Mouse (Mus musculus) embryonic fibroblast, embryonic 13.5 days (primary cell): ENCODE measurements around the gene B3gat1.

Source experiments
- CTCF ChIP-seq: IDR thresholded peaks from 2 replicates; pipeline ENCODE4 v1.5.1; 2011; ENCODE audit warnings: mild to moderate bottlenecking, control low read depth, low read length, moderate library complexity, borderline replicate concordance; ENCODE audit not compliant: insufficient read depth
- POLR2A ChIP-seq: IDR thresholded peaks from 2 replicates; pipeline ENCODE4 v1.6.1; 2011; ENCODE audit warnings: low read depth, mild to moderate bottlenecking, control low read depth, low read length, moderate library complexity

DNA sequence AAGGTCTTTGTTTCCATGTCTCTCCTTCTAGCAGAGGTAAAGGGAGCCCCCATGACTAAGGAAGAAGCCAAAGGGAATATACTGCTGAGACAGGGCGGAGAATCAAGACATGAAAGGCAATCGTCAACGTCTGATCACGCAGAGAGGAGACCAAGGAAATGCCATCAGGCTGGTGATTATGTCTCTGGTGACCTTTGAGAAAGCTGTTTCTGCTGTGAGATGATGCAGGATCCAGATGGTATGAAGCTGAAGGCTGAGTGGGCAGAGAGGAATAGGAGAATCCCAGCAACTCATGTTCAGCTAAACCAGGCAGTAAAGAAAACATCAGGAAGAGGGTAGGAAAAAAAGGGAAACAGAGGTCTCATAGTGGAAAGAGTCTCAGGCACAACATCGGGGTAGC is 38.4 kb upstream of the B3gat1 start:
- TF ChIP-seq POLR2A (no peak), CTCF (no peak)
